26 mouse cellular contexts compared by ENCODE assay signal in genomic region chr7:101355551-101356100, GRCm38 (mm10). TPM values are rescaled to one million over a fixed set of nuclear protein-coding genes. Genes with fewer than 3 reads are reported as not detected.
"Had no signal": no experiment of that assay in that cellular context is flagged by ENCODE, and none has a peak within 500 bp of the region (broad histone marks: within the 10 kb centered on the region; RNA-seq: fewer than 3 reads in every experiment).

No protein-coding gene starts in this region.

- DNase-seq: lung, adult 18-20 months; lung, embryonic 14.5 days; lung, postnatal 10 days; lung, postnatal 4 days; midbrain, embryonic 14.5 days; retina, postnatal 1 day; right cerebral cortex, adult 18-20 months; right cerebral cortex, postnatal 25 days; right cerebral cortex, postnatal 4 days; spleen, adult 18-20 months; thymus, adult 2 months; thymus, postnatal 25 days; thymus, postnatal 4 days had no signal

- H3K4me1 ChIP-seq: neural tube, embryonic 13.5 days; neural tube, embryonic 15.5 days had no signal

- H3K9me3 ChIP-seq: liver, embryonic 12.5 days; midbrain, embryonic 10.5 days; midbrain, embryonic 12.5 days; neural tube, embryonic 13.5 days; neural tube, embryonic 15.5 days; stomach, embryonic 15.5 days had no signal

- H3K9ac ChIP-seq: liver, embryonic 12.5 days; liver, embryonic 14.5 days; lung, embryonic 14.5 days; midbrain, embryonic 12.5 days; neural tube, embryonic 13.5 days; neural tube, embryonic 15.5 days; stomach, embryonic 15.5 days had no signal

- H3K36me3 ChIP-seq: liver, embryonic 12.5 days; midbrain, embryonic 10.5 days; midbrain, embryonic 12.5 days; neural tube, embryonic 13.5 days; neural tube, embryonic 15.5 days; stomach, embryonic 15.5 days had no signal

- H3K4me3 ChIP-seq: liver, embryonic 12.5 days; midbrain, embryonic 10.5 days; midbrain, embryonic 12.5 days; myocyte; neural tube, embryonic 13.5 days; neural tube, embryonic 15.5 days; stomach, embryonic 15.5 days had no signal

- H3K27ac ChIP-seq: liver, embryonic 14.5 days; midbrain, embryonic 12.5 days; neural tube, embryonic 13.5 days; neural tube, embryonic 15.5 days had no signal

- ATAC-seq: midbrain, embryonic 16.5 days had no signal

- H3K27me3 ChIP-seq: liver, embryonic 12.5 days; midbrain, embryonic 12.5 days; neural tube, embryonic 13.5 days; neural tube, embryonic 15.5 days; stomach, embryonic 15.5 days had no signal

RNA-seq across cellular contexts. Expression of gene Gm45837, which starts 55.1 kb away (rescaled TPM):
- total RNA-seq: megakaryocyte-erythroid progenitor cell, adult 5-6 weeks had no signal
- polyA plus RNA-seq: liver, embryonic 12.5 days; liver, embryonic 14.5 days; lung, embryonic 14.5 days; midbrain, embryonic 12.5 days; midbrain, embryonic 14.5 days; neural tube, embryonic 11.5 days; neural tube, embryonic 13.5 days; testis, adult 2 months; thymus, adult 2 months; urinary bladder, adult 2 months had no signal
